Mouse (Mus musculus) lung, postnatal 0 days (tissue): ENCODE data around the gene Reep6.

ENCODE experiments used
- CTCF ChIP-seq: IDR thresholded peaks from 2 replicates; pipeline ENCODE4 v1.5.1; 2016; ENCODE audit warnings: antibody characterized with exemption, mild to moderate bottlenecking
- EP300 ChIP-seq: IDR thresholded peaks from 2 replicates; pipeline ENCODE4 v1.6.1; 2016; ENCODE audit warnings: antibody characterized with exemption, mild to moderate bottlenecking, control low read depth

DNA sequence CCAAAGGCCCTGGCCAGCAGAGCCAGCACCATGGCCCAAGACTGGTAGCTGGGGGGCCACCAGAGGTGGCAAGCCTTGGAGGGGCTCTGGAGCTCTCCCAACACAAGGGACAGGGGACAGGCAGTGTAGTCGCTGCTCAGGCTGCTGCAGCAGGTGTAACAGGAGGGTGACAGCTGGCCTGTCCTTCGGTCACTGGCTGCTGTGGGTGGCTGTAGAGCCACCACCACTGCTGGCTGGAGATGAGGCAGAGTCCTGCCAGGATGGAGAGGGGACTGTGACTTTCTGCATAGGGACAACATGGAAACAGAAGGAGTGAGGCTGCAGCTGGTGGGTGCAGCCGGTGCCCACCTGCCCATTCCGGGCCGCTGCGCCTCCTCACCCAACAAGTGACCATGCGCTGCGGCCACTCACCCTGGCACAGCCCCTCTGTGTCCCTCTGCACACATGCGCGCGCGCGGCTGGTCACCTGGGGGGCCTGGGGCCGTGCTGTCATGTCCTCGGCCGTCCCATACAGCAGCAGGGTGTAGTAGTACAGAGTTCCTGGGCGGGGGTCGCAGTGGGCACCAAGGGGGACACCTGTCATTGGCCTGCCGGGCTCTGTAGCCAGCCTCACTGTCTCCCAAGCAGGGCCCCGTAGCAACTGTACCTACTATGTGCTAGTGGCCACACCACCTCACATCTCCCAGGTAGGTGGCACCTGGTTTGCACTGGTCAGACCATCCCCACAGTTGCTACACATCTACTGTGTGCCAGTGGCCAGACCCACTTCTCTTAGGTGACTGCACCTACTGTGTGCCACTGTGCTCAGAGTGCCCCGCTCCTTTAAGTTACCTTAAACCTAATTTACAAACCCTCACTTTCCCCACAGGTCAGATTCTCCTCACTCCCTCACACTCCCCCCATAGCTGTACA is 7.8 kb upstream of the Reep6 start:
- no peak for TF ChIP-seq EP300
- TF ChIP-seq CTCF: no peak
